Mouse (Mus musculus): ENCODE data around the gene Ptpn4.
A peak's percentile ranks its signal among the peaks of the same experiment; 100 is the strongest.

The Ptpn4 gene

DNA sequence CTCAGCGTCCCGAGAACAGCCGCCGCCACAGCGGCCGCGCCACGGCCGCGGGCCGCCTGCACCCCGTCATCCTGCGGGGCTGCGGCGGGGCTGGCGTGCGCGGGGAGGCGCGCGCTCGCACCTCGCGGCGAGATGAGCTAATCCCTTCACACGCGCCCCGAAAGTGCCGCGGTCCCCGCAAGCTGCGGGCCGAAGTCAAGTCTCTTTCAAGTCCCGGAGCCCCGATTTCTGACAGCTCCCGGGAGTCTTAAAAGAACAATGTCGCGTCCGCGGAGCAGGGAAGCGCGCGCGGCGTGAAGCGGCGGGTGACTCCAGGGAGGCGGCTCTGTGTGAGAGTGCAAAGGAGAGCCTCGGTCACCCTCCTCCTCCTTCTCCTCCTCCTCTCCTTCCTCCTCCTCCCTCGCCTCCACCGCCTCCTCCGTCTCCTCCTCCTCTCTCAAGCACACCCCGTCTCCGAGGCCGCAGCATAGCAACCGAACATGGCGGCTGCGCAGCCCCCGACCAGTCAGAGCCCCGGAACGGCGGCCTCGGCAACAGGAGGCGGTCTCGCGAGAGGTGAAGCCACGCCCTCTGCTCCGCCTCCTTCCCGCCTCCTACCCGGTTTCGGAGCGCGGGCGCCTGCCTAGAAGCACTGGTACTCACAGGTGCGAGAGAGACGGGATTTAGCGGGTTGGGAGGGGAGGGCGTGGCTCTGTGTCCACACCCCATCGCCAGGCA lies at the start of gene Ptpn4:
Gene Ptpn4 (minus strand): TSS at position 579 of the 717 bp plus-strand sequence.
- peak; percentile 99 for DNase-seq

DNA sequence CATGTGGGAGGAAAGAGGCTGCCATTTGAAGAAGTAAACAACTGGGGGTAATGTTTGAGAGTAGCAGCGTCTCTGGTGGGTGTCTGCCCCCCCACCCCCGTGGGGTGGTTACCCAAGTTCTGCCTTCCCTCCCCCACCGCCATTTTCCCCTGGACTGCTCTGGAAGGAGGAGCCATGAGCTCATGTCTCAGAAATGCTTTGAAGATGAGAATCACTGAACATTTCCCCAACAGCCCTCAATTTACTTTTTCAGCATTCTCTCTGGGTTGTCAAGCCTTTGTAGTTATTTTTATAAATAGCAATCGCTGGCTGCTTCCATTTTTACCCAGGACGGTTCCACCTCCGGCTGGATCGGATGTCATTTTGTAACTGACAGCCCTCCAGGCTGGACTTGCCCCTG lies 48.9 kb upstream of the Ptpn4 start:
- no peak for DNase-seq

- DNase-seq: no peak
Observed at GRCm38 (mm10) chr1:119884272-119884671, 46.9 kb upstream of the Ptpn4 start.

GRCm38 (mm10) chr1:119878909-119879308 lies 41.5 kb upstream of the Ptpn4 start:
- DNase-seq: peak in 1 of 2 experiments; percentile 28

DNA sequence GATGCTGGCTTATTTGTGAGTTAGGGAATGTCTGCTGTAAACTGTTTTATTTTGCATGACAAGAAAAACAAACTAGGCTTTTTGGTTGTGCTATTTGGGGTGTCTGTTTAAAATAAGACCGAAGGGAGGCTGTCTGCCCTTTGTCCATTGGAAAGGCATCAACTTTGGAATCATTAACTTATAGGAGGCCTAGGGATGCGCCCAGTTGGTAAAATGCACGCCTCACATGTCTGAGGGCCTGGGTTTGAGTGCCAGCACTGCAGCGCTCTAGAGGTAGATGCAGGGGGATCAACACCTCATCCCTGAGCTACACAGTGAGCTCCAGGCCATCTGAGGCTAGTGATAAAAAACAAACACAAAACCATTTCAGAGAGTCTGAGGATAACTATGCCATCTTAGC lies 40.1 kb upstream of the Ptpn4 start:
- no peak for DNase-seq

- no peak for DNase-seq
Observed at GRCm38 (mm10) chr1:119868395-119869161, 31.2 kb upstream of the Ptpn4 start.

GRCm38 (mm10) chr1:119867300-119867699 lies 29.9 kb upstream of the Ptpn4 start:
- DNase-seq: no peak

- no peak for DNase-seq
Observed at GRCm38 (mm10) chr1:119865311-119865710, 27.9 kb upstream of the Ptpn4 start.

DNA sequence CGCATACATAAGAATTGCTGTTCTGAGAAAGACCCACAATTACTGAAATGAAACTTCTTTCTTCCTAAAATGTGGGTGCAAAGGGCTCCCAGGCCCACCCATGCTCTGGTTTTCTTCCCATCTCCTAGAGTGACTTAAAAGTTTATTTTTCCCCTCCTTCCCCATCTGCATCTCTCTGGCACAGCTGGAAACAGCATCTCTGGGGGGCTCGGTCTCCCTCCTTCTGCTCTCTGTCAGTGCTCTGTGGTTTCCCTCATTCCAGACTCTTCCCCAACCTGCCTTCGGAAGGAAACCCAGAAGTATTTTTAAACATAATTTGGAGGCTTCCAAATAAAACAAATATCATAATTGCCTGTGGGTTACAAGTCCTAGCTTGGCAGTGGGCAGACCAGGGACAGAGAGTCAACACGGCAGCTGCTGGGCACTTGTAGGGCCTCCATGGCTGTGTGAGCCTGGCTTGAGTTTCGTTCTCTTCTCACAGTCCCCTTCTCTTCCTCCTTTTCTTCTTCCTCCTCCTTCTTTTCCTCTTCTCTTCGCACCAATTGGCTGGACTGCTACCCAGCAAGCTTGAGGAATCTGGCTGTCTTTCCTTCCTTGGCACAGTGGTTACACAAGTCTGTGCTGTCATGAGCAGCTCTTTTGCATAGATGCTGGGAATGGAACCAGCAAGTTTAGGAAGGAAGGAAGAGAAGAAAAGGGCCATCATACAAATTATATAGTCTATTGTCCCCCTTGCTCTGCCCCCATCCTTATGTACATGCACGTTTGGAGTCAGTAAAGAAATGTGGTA lies 26.3 kb upstream of the Ptpn4 start:
- DNase-seq: no peak

- no peak for DNase-seq
Observed at GRCm38 (mm10) chr1:119859566-119859965, 22.2 kb upstream of the Ptpn4 start.

DNA sequence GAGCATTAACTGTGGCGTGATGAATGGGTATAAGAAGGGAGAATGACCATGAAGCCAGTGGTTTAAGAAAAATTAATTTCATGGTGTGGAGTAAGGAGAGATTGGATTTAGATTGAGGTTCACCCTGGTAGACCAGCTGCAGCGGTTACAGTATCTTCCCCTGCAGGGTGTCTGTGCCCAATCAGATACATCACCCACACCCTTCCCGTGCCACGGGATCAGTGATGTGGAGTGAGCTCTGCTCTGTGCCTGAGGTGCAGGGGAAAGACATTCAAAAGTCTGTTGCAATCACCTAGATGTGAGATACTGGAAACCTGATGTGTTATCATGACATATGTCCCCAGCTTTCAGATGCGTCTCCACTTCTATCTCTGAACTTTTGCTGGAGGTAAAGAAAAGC lies 15.6 kb upstream of the Ptpn4 start:
- DNase-seq: no peak

GRCm38 (mm10) chr1:119852339-119852738 lies 14.9 kb upstream of the Ptpn4 start:
- no peak for DNase-seq

DNA sequence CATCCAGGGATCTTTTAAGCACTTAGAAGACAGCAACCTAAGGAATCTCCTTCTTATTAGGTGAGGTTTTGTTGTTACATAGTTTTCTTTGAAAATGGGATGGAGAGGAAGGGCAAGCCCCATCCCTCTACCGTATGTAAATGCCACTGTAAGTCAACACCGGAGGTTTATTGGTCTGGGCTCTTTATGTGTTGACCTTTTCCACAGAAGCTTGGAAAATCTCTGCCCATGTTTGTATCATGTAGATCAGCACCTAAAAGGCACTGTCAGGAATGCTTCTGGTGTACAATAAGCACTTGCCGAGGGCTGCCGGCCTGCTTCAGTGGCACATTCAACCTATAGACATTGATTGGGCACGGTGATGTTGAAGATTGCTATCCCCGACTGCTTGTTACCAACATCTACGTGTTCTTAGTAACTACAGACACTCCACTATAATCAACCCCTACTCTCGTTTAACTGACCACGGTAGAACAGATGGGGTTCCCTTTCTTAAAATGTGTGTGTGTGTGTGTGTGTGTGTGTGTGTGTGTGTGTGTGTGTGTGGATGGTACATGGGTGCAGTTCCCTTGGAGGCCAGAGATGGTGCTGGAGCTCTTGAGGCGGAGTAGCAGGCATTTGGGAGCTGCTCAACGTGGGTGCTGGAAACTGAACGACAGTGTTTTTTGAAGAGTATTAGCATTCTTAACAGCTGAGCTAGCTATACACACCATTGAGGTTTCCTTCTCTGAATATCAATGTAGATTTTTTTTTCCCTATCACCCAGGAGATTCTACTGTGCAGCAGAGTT lies 11.9 kb upstream of the Ptpn4 start:
- DNase-seq: no peak

- no peak for DNase-seq
Observed at GRCm38 (mm10) chr1:119845321-119845720, 7.9 kb upstream of the Ptpn4 start.

- DNase-seq: no peak
Observed at GRCm38 (mm10) chr1:119843121-119843520, 5.7 kb upstream of the Ptpn4 start.

- DNase-seq: no peak
Observed at GRCm38 (mm10) chr1:119838241-119838640, 828 bp upstream of the Ptpn4 start.

DNA sequence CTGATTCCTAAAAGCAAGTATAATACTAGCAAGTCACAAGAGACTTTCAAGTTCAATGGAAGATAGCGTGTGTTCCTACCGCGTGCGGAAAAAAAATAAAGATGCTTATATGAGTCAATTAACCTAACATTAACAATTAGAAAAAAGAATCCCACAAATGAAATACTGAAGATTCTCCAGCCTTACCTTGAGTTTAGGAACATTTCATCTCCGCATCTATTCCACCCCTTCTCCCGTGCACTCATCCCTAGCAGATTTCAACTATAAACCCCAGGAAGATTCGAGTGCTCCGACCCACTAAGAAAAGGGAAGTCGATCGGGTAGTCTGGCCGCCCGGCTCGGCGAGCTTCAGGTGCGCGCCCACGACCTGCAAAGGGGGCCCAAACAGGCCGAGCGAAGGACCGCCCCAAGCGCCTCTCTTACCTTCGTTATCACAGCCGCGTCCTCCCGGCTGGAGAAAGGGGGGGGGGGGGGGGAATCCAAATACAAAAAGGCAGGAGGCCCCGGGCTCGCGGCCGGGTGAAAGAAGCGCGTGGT lies 866 bp downstream of the Ptpn4 start:
- peak in 1 of 2 experiments; percentile 50 for DNase-seq

GRCm38 (mm10) chr1:119835726-119836478 lies 1.5 kb downstream of the Ptpn4 start:
- no peak for DNase-seq

DNA sequence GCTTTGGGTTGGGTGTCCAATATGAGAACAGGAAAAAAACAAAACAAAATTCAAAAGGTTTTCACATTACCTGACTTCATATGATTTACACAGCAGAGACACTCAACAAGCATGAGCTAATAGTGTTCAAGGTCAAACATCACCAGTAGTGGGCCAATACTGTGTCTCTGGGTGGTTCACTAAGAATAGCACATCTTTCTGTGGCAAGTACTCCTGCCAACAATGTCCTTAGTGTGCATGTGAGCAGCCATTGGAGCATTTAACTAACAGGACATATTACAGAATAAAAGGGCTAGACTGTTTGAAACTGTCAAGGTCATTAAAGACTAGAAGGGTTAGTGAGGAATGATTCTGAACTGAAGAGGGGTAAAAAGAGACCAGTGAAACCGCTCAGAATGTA lies 9.3 kb downstream of the Ptpn4 start:
- no peak for DNase-seq

GRCm38 (mm10) chr1:119818704-119819103 lies 18.7 kb downstream of the Ptpn4 start:
- peak; percentile 28 to 39 for DNase-seq

DNA sequence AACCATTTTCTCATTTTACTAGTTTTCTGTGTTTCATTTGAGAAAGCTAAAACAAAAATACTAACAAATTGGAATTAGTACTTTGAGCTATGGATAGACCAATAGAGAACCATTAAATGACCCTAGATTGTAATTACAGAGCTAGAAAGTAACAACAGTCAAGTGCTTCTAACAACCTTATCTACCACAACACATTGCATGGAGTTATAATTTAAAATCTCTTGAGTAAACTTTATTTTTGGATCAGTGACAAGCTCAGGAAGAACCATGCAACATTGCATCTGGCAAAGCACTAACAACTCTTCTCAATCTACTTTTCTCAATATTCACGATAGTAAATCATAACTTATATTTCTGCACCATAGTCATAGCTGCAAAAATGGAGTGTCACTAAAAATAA lies 29.7 kb downstream of the Ptpn4 start:
- DNase-seq: no peak

DNA sequence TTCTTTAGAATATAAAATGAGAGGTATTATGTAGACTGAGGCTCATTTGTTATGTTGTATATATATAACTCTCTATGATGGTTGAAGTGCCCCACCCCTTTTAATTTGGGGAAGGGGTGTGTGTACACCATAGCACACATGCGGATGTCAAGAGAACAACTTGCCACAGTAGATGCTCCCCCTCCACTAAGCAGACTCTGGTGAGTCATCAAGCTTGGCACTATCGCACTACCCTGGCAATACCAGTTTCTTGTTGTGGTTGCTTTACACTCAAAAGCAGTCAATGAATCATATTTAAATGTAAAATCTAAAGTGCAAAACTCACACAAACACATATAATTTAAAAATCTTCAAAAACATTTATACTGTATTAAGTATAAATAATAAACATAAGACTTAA lies 31.4 kb downstream of the Ptpn4 start:
- peak in 1 of 2 experiments; percentile 53 for DNase-seq

Data from cerebellum, adult 18-20 months (tissue).